Mouse (Mus musculus) telencephalon, adult 2 months (tissue): ENCODE data around the gene Lefty2.

Experiments used
- DNase-seq: peaks from one replicate; pipeline ENCODE4 v3.0.0-alpha.2; 2011; ENCODE audit warnings: low read depth, low spot score

Lefty2 gene

GRCm38 (mm10) chr1:180892808-180893207 lies at the start of gene Lefty2:
Gene Lefty2, plus strand, starts transcription at chr1:180893108.
- DNase-seq, result no peak

DNA sequence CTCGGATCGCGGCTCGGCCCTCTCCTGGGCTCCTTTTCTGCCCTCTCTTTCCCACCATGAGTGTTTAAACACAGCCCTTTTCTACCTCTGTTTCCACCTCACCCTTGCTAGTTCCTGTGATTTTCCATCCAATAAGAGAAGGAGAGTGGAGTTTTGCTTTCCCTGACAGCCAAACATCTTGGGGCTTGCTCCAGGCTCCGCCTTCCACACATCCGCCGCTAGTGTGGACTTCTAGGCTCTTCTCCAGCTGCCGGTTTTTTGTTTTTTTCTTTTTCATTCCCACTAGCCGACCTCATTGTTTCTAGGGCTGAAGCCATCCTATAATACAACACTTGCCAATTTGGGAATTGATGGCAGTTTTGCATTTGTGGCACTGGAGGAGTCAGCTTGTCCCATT lies 44.8 kb upstream of the Lefty2 start:
- peak; percentile 81 for DNase-seq

DNA sequence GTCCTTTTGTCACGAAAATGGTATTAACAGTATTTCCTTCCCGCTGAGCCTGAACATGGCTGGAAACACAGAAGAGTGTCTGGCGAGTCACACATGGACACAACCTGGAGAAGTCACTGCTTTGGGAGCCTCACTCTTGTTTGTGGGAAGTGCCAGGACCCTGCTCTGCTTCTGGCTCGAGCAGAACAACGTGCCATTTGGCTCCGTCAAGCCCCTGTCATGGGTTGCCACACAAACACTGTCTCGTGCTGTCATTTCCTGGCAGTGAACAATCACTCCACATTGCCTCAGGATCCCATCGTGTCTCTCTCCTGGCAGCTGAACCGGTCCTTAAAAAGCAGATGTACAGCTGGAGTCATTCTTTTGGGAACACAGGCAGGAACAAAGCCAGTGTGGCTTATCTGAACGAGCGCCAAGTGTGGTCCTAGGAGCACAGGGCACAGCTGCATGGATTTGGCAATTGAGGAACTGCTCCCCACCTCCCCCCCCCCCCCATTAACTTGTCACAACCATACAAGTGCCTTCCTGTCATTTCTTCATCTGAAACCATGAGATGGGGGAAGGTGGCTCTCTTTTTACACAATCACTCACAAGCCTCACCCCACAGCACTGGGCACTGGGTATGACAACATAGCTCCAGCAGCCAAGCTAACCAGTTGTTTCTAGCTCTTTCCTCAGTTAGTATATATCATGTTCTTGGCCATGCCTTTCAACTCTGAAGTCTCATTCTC lies 44.2 kb upstream of the Lefty2 start:
- DNase-seq, result no peak

DNA sequence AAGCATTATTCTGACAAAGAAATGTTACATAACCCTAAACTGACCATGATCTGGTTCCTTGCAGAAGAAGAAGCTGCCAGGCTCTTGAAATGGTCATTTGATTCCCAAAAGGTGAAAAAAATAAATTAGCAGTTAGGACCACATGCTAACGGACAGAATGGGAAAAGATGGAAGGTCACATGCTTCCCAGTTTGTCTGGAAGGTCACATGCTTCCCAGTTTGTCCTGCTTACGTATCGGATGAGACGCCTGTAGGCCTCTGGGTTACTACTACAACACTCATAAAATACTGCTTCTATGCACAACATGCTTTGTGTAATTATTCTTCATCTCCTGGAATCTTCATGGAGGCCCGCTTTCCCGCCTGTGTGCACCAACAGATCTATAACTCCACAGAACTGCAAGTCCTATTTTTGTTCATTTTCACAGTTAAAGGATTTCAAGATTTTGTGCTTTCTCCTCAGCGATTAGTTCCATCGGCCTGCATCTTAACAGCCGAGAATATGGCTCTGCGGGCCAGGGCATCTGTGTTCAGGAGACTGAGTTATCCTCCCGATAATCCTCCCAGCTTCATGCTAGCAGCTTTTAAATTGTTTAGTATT lies 43.1 kb upstream of the Lefty2 start:
- DNase-seq, result peak; percentile 26

DNA sequence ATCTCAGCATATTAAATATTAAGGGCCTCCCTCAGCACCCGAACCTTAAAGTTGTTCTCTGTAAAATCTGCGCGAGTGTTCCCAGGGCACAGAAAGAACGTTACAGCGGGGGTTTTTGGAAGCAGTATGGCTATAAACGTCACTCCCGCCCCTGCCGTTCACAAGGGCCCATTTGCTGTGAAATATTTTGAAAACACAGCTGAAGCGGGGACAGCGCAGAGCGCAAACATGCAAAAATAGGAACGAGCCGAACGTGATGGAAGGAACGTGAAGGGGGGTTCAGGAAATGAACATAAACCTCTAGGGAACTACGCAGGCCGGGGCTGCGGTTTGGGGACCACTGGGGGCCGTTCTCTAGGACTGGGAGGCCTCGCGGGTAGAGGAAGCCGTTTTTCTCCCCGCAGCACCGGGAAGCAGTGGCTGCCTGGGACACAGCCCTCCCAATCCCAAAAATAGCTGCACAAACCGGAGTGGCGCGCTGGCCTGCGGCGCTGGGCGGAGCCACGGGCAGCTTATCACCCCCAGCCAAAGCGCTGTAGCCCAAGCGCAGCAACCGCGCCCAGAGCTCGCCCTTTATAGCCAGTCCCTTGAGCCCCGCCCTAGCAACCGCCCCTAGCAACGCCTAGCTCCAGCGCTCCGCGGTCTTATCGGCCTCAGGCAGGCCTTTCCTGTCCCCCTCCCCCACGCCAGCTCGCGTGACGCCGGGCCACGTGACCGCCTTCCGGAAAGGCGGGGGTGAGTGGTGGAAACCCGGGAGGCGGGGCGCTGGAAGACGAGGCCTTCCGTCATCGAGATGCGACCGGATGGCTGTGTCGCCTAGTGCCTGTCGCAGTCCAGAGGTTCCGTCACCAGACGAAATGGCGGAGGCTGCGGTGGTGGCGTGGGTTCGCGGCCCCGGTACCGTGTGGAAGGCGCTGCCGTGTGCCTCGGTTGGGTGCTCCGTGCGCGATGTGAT lies 42.3 kb upstream of the Lefty2 start, which contains the start of gene Sde2:
TSS of gene Sde2 (plus strand) at position 812 of the 955 bp plus-strand sequence.
- peak; percentile 99 for DNase-seq

- DNase-seq, result no peak
These were observed 34.1 kb upstream of the Lefty2 start for GRCm38 (mm10) chr1:180858763-180859162.

DNA sequence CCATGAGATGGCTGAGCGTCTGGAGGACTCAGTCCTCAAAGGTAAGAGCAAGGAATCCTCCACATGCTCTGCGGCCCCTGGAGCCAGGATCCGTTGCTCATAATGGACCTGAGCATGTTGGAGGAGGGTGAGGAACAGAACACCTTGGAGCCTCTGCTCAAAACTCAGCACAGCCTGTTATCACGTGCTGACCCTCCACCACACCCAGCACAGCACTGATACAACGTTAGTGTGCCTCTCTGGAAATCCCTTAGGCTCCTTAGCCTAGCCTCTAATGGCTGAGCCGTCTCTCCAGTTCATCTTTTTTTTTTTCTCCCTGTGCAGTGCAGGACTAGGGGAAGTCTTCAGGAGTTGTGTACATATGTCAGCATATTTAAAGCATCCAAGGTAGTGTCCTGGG lies 32.9 kb upstream of the Lefty2 start:
- no peak for DNase-seq

- peak; percentile 39 for DNase-seq
These were observed 29.3 kb upstream of the Lefty2 start for GRCm38 (mm10) chr1:180863606-180864005.

DNA sequence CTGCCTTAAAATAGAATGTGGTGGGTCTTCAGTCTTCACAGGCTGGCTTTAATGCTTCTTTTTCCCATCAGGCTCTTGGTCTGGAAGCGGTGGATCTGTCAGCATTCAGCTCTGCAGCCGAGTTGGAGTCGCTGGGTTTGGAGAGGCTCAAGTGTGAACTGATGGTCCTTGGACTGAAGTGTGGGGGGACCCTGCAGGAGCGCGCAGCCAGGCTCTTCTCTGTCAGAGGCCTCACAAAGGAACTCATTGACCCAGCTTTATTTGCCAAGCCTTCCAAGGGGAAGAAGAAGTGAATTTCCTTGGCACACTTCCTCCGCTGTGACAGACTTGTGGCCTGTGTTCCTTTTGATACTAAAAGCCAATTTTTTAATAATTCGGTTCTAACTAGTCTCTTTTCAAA lies 26.9 kb upstream of the Lefty2 start:
- DNase-seq, result no peak

DNA sequence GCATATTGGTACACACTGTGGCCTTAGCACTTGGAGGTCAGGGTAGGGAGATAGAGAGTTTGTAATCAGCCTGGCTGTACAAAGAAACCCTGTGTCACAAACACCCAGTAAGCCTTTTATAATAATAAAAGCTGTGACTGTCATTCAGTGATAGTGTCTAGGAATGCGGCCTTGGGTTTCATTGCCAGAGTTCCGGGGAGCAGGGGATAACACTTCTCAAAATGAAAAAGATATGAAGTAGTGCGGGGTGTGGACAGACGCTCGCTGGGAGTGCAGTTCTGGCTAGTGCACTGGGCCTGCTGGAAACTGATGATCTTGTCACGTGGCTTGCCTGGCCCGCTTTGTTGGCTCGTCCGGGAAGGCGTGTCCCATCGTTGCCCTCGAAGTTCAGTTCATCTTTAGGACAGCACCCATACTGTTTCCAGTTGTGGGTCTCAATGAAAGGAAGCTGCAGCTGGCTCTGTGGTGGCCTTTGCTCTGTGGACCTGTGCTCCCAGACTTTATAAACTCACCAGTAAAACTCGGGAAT lies 22.7 kb upstream of the Lefty2 start:
- DNase-seq, result no peak

GRCm38 (mm10) chr1:180873861-180874484 lies 18.9 kb upstream of the Lefty2 start:
- DNase-seq, result no peak

DNA sequence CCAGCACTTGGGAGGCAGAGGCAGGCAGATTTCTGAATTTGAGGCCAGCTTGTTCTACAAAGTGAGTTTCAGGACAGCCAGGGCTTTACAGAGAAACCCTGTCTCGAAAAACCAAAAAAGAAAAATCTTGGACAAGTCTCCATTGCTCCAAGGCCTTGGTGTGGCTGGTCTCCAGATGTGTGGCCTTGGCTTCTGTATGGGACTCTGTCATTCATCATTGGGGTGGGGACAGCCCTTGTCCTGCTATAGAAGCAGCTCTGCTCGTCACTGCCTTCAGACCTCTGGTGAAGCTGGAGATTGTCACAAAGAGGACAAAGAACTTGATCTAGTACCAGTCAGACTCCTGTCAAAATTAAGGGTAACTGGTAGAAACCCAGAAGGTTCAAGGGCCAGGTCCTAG lies 18.3 kb upstream of the Lefty2 start:
- no peak for DNase-seq

DNA sequence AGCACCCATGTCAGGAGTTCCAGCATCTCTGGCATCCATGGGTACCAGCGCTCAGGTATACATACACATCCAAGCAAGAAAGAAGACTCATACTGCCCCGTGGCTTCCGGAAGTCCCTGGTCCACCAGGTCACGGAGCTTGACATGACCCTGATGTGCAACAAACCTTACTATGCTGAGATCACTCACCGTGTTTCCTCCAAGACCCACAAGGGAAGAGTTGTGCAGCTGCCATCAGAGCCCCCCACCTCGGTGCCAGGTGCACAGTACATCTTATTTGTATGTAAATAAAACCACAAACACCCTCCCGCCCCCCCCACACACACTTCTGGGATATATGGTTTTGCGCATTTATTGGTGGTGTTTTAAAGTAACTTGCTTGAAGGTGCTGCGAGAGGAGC lies 17.8 kb upstream of the Lefty2 start:
- DNase-seq, result no peak

DNA sequence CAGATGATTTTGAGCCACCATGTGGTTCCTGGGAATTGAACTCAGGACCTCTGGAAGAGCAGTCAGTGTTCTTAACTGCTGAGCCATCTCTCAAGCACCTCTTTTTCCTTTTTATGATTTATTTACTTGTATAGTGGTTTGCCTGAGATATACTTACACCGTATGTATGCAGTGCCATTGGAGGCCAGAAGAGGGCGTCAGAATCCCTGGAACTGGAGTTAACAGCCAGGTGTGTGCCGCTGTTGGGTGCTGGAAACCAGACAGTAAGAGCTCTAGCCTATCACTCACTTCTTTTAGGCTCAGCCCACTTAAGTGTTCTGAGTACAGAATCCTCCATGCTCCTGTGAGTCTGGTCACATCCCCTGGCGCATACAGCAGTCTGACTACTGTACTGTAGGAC lies 15.4 kb upstream of the Lefty2 start:
- DNase-seq, result no peak

DNA sequence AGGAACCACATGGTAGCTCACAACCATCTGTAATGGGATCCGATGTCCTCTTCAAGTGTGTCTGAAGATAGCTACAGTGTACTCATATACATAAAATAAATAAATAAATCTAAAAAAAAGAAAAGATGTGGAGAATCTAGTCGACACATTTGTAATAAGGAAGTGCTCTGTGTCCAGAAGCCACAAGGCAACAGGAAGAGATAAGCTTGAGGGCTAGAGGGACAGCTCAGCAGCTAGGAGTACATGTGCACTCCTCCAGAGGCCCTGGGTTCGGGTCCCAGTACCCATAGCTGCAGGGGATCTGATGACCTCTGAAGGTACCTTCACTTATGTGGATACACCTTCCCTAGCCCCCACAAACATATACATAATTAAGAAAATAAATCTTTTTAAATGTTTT lies 11.1 kb upstream of the Lefty2 start:
- no peak for DNase-seq

GRCm38 (mm10) chr1:180883731-180884130 lies 9.2 kb upstream of the Lefty2 start:
- no peak for DNase-seq

GRCm38 (mm10) chr1:180884484-180884883 lies 8.4 kb upstream of the Lefty2 start:
- no peak for DNase-seq

DNA sequence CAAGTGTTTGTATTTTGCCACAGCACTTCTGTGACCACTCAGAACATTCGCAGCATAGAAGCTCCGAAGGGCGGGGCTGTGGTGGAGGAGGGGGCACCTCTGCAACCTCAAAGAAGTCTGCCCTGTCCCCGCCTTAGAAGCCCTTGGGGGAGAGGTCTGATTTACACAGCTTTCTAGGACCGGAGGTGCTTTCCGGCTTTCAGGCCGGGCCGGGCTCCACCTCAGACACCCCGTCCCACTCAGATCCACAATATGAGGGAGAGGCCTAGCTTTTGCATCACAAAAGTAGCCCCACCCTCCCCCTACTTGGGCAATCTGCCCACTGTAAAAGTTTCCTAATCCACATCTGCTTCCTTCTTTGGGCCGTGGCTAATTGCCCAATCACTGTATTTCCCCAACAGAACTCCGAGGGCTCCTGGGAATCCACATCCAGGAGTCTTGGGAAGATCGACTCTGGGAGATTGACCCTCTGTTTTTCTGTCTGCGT lies 4.3 kb upstream of the Lefty2 start:
- DNase-seq, result no peak

GRCm38 (mm10) chr1:180889172-180889571 lies 3.7 kb upstream of the Lefty2 start:
- no peak for DNase-seq

GRCm38 (mm10) chr1:180889841-180890240 lies 3.1 kb upstream of the Lefty2 start:
- no peak for DNase-seq
